Mouse (Mus musculus): ENCODE measurements around the gene Tcf12.

GRCm38 (mm10) chr9:72132728-72133088, 21.0 kb upstream of the Tcf12 start:
- no peak for TF ChIP-seq POLR2A (IDR thresholded peaks at IDR 0.05; ENCODE audit: extremely low read depth, insufficient read depth, low read length)
- TF ChIP-seq CTCF (IDR thresholded peaks at IDR 0.05; ENCODE audit: low read depth, low read length): no peak
